Mouse (Mus musculus) adrenal gland, adult 8-10 months (tissue): ENCODE measurements at regions not wholly inside any gene's neighbourhood (a gene's known extent, or its start where the extent isn't known, plus 50 kb on each side); places are given as distances from the start of the nearest gene placed in this dataset.

Source experiments
- DNase-seq: peaks from one replicate; pipeline ENCODE4 v3.0.0; 2022

DNA sequence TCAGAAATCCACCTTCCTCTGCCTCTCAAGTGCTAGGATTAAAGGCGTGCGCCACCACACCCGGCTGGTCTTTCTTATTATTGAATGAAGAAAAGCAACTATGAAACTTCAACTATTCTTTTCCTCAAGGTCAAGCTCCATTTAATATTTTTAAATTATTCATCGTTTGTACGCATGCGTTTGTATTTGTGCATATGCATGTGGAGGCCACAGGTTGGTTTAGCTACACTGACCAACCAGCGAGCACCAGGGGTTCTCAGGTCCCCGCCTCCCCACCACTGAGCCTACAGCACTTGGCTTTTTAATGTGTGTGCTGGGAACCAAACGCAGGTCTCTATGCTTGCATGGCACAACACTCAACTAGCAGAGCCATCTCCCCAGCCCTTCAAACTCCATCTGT lies 51.0 kb upstream of the Tmem252 start:
- DNase-seq = no peak

DNA sequence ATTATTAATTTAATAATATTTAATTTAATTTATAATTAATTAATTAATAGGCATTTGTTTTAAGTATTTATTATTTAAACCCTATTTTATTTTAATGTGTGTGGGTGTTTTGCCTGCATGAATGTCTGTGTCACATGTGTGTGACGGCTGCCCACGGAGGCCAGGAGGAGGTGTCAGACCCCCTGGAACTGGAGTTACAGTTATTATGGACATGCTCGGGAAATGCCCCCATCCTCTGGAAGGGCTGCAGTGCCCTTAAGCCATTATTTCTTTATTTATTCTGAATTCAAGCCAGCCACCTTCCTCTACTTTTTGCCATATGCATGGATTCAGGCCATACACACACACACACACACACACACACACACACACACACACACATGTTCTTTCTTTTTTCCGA lies 51.5 kb upstream of the Tmem252 start:
- no peak for DNase-seq

DNA sequence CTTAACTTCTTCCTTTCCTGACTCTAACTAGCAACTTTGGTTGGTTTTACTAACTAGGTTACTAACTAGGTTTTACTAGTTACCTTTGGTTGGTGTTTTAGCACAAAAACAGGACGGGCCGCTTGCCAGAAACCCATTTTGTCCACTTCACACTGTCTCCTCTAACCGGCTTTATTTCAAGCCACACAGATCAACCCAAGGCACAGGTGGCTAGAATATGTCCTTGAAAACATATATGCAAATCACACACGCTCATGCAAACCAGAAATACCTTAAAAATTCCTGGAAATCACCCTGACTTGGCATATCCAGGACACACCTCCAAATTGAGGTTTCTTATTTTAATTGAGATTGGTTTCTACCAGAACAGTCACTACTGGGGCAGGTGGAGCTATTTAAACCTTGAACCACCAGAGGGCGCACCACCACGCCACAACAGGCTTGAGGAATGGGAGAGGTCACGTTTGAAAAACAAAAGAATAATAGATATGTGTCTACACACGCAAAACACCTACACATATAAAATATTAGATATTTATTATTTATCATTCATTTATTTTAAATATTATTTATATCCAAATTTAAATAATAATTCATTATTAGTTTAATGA lies 52.1 kb upstream of the Tmem252 start:
- peak; percentile 41 for DNase-seq

DNA sequence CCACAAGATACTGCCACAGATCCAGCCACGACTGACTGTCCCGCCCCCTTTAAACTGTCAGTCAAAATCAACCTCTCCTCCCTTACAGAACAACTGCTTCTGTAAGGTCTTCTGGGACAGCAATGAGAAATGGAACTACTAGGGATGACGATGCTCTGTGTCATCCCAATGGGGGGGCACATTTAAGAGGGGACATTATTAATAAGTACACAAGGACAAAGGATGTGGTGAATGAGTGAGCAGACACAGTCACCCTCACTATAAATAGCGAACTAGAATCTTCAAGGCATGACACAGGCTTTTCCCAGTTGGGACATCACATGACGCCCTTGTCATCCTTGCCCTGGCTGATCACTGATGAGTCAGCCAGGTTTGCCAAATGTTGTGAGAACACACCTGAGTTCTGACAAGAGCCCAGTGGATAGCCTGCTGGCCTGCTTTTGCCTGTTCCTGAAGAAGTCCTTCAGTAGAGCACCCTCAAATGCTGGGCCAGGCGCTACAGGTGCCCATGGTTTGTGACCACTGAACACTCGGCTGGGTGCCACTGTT lies 58.0 kb upstream of the Tmem252 start:
- DNase-seq = peak; percentile 32

DNA sequence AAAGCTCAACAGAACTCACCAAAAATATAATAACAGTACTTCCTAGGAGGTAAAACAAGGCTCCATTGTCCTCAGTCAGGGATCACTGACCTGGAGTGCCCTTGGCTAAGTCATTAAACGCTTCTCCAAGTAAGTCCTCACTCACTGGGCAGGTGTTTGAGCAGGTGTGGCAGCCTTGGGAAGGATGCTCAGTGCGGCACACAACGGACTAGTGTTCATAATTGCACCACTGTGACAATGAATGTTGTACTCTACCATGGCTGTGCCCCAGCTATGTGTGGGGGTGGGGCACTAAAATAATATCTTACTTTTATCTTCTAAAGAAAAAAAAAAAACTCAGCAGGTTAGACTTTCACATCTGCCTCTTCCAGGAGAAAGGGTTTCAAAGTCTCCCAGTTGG lies 52.2 kb upstream of the Pip5k1b start:
- DNase-seq = no peak

DNA sequence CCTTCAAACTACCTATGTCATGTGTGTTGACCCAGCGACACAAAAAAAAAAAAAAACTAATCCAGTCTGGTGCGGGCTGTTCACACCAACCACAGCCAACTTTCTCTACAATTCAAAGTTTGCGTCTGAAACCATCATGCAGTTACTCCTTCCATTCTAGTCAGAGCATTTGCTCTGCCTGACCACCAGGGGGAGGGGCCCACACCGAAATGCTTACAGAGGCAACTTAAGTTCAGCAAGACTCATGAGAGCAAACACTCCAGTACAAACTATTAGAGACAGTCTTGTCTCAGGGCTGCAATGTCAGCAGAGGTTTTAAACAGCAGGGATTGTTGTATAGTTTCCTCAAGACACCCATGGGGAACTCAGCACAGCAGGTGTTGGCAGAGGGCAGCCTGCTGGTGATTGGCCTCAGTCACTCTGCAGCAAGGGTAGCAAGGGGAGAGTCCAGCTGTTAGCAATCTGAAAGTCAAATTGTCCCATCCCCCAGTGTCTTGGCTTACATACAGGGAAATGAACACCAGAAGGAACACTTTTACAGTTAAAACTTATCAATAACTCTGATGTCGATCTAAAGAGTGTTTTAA lies 50.8 kb upstream of the Pip5k1b start:
- no peak for DNase-seq
